Mouse (Mus musculus) bone marrow macrophage, adult 2 months (primary cell): ENCODE results near the gene Lrfn2. TPM values are rescaled to one million over a fixed set of nuclear protein-coding genes. Genes with fewer than 3 reads are reported as not detected.

Experiments used
- H3K27ac ChIP-seq: 2 replicates; pipeline ENCODE4 v1.5.1; 2012; ENCODE audit warnings: low read depth, low read length; ENCODE audit not compliant: insufficient read depth
- H3K4me1 ChIP-seq: 2 replicates; pipeline ENCODE4 v1.6.1; 2012; ENCODE audit warnings: low read length; ENCODE audit not compliant: control insufficient read depth, insufficient read depth
- H3K4me3 ChIP-seq: 2 replicates; pipeline ENCODE4 v1.5.1; 2012; ENCODE audit warnings: mild to moderate bottlenecking, low read length, moderate library complexity; ENCODE audit not compliant: insufficient read depth
- CTCF ChIP-seq: IDR thresholded peaks from 2 replicates; pipeline ENCODE4 v1.5.1; 2012; ENCODE audit warnings: low read depth, mild to moderate bottlenecking, low read length, moderate library complexity
- POLR2A ChIP-seq: IDR thresholded peaks from 2 replicates; pipeline ENCODE4 v1.6.1; 2012; ENCODE audit warnings: mild to moderate bottlenecking, low read depth, low read length, borderline replicate concordance
- polyA plus RNA-seq: library from polyadenylated mRNA; stranded (reverse); fragments of >200 nt; gene quantifications from 2 replicates; pipeline ENCODE4 v1.2.4, GENCODE M21; 2012; ENCODE audit not compliant: missing spikeins, insufficient read depth, insufficient read length

Lrfn2 gene
- polyA plus RNA-seq, 1 experiment = not detected

- Histone ChIP-seq H3K4me3 (no peak overlapping the region), H3K27ac (no peak overlapping the region), H3K4me1 (no peaks in the 10 kb centered on the region)
- no peak for TF ChIP-seq POLR2A
- TF ChIP-seq CTCF = no peak
Measured at GRCm38 (mm10) chr17:49111911-49112310, 179.7 kb downstream of the Lrfn2 start.

GRCm38 (mm10) chr17:49113336-49113735 lies 181.2 kb downstream of the Lrfn2 start:
- Histone ChIP-seq H3K4me1 (no peaks in the 10 kb centered on the region), H3K4me3 (no peak overlapping the region), H3K27ac (no peak overlapping the region)
- no peak for TF ChIP-seq POLR2A
- no peak for TF ChIP-seq CTCF

GRCm38 (mm10) chr17:49124166-49124565 lies 192.0 kb downstream of the Lrfn2 start:
- H3K4me1 ChIP-seq = no peaks in the 10 kb centered on the region
- no peak overlapping the region for H3K27ac ChIP-seq
- TF ChIP-seq POLR2A (no peak), CTCF (no peak)
- H3K4me3 ChIP-seq = no peak overlapping the region

GRCm38 (mm10) chr17:49124642-49125041 lies 192.5 kb downstream of the Lrfn2 start:
- no peaks in the 10 kb centered on the region for H3K4me1 ChIP-seq
- no peak overlapping the region for H3K27ac ChIP-seq
- H3K4me3 ChIP-seq = no peak overlapping the region
- TF ChIP-seq CTCF (no peak), POLR2A (no peak)
